ENCODE assay signal across 29 mouse cellular contexts in genomic region chr8:120146051-120146450, GRCm38 (mm10). TPM values are rescaled to one million over a fixed set of nuclear protein-coding genes. Genes with fewer than 3 reads are reported as not detected.
"Had no signal": no experiment of that assay in that cellular context is flagged by ENCODE, and none has a peak within 500 bp of the region (broad histone marks: within the 10 kb centered on the region; RNA-seq: fewer than 3 reads in every experiment).

No protein-coding gene starts in this region.

- H3K27me3 ChIP-seq: heart, embryonic 15.5 days; hindbrain, embryonic 13.5 days; hindbrain, embryonic 15.5 days; kidney, embryonic 15.5 days; limb, embryonic 13.5 days; limb, embryonic 15.5 days had no signal

- ATAC-seq: hindbrain, postnatal 0 days; intestine, embryonic 16.5 days had no signal

- H3K4me3 ChIP-seq: heart, adult 2 months; heart, embryonic 13.5 days; heart, embryonic 15.5 days; hindbrain, embryonic 13.5 days; hindbrain, embryonic 15.5 days; kidney, embryonic 15.5 days; limb, embryonic 13.5 days; limb, embryonic 15.5 days had no signal

- H3K4me2 ChIP-seq: heart, embryonic 11.5 days; heart, embryonic 13.5 days; heart, embryonic 15.5 days; hindbrain, embryonic 13.5 days; hindbrain, embryonic 15.5 days; kidney, embryonic 15.5 days; limb, embryonic 13.5 days; limb, embryonic 15.5 days had no signal

- H3K9me3 ChIP-seq: heart, embryonic 13.5 days; heart, embryonic 15.5 days; hindbrain, embryonic 13.5 days; hindbrain, embryonic 15.5 days; kidney, embryonic 15.5 days; limb, embryonic 13.5 days; limb, embryonic 15.5 days had no signal

- H3K9ac ChIP-seq: heart, embryonic 13.5 days; heart, embryonic 15.5 days; hindbrain, embryonic 13.5 days; hindbrain, embryonic 15.5 days; kidney, embryonic 15.5 days; limb, embryonic 13.5 days; limb, embryonic 15.5 days had no signal

- H3K36me3 ChIP-seq: hindbrain, embryonic 15.5 days; kidney, embryonic 15.5 days; limb, embryonic 13.5 days; limb, embryonic 15.5 days had no signal

- DNase-seq: gastrocnemius, postnatal 14 days; gastrocnemius, postnatal 36 days; heart, adult 11 months; heart, adult 2 months; heart, postnatal 14 days; heart, postnatal 36 days; kidney, adult 11 months; kidney, adult 2 months; kidney, adult 9 months; kidney, postnatal 14 days; kidney, postnatal 36 days; layer of hippocampus, adult 9-11 months; layer of hippocampus, postnatal 36 days; left cerebral cortex, postnatal 4 days had no signal

- H3K27ac ChIP-seq: heart, adult 2 months; heart, embryonic 13.5 days; heart, embryonic 15.5 days; hindbrain, embryonic 13.5 days; hindbrain, embryonic 15.5 days; hindbrain, postnatal 0 days; kidney, embryonic 15.5 days; kidney, postnatal 0 days; limb, embryonic 13.5 days; limb, embryonic 15.5 days had no signal

RNA-seq across cellular contexts. Expression of gene Fam92b, which starts 31.2 kb away (rescaled TPM):
- total RNA-seq: gastrocnemius, adult 8-10 months; gastrocnemius, postnatal 14 days; gastrocnemius, postnatal 36 days; heart, adult 2 months; heart, postnatal 14 days; heart, postnatal 36 days; hematopoietic stem cell, adult 5-6 weeks; left cerebral cortex, postnatal 4 days; liver, adult 2 months had no signal
- polyA plus RNA-seq: heart, embryonic 11.5 days; heart, embryonic 13.5 days; heart, postnatal 0 days; kidney, adult 2 months; kidney, postnatal 0 days; limb, embryonic 13.5 days; limb, embryonic 15.5 days; liver, adult 2 months had no signal
